Mouse (Mus musculus) limb, embryonic 10.5 days (tissue): ENCODE results near the gene Kcng1. TPM values are rescaled to one million over a fixed set of nuclear protein-coding genes. Genes with fewer than 3 reads are reported as not detected.

ENCODE experiments used
- DNase-seq: peaks from one replicate; pipeline ENCODE4 v3.0.0-alpha.2; 2017; ENCODE audit warnings: low spot score
- H3K27ac ChIP-seq: fragments of 300-500 bp; sonication (generic); 2 replicates; pipeline ENCODE4 v1.5.1; 2016; ENCODE audit warnings: mild to moderate bottlenecking
- H3K27me3 ChIP-seq: fragments of 300-500 bp; sonication (generic); 2 replicates; pipeline ENCODE4 v1.6.1; 2016; ENCODE audit warnings: low read depth, mild to moderate bottlenecking; ENCODE audit not compliant: poor library complexity, severe bottlenecking
- H3K36me3 ChIP-seq: fragments of 300-500 bp; sonication (generic); 2 replicates; pipeline ENCODE4 v1.6.1; 2016; ENCODE audit warnings: mild to moderate bottlenecking, moderate library complexity
- H3K4me1 ChIP-seq: fragments of 300-500 bp; sonication (generic); 2 replicates; pipeline ENCODE4 v1.6.1; 2016
- H3K4me3 ChIP-seq: fragments of 300-500 bp; sonication (generic); 2 replicates; pipeline ENCODE4 v1.5.1; 2016; ENCODE audit warnings: mild to moderate bottlenecking, moderate library complexity
- H3K9me3 ChIP-seq: fragments of 300-500 bp; sonication (generic); replicated peaks from 2 replicates; pipeline ENCODE4 v1.6.1; 2016; ENCODE audit warnings: mild to moderate bottlenecking
- WGBS: fragments of 180-500 bp; shearing (Covaris S2); methylation state at CpG from one replicate; pipeline ENCODE4 v1.1.7; 2016; 5-methylcytosine and 5-hydroxymethylcytosine counted together
- polyA plus RNA-seq: library from polyadenylated mRNA; unstranded; fragments of >200 nt; fragmentation: Nextera tagmentation; extraction: Ambion mirVana; gene quantifications from 2 replicates; pipeline ENCODE4 v1.2.1, GENCODE M21; 2016

Gene Kcng1
- polyA plus RNA-seq, 1 experiment from 2014 or later: 1.4 TPM

DNA sequence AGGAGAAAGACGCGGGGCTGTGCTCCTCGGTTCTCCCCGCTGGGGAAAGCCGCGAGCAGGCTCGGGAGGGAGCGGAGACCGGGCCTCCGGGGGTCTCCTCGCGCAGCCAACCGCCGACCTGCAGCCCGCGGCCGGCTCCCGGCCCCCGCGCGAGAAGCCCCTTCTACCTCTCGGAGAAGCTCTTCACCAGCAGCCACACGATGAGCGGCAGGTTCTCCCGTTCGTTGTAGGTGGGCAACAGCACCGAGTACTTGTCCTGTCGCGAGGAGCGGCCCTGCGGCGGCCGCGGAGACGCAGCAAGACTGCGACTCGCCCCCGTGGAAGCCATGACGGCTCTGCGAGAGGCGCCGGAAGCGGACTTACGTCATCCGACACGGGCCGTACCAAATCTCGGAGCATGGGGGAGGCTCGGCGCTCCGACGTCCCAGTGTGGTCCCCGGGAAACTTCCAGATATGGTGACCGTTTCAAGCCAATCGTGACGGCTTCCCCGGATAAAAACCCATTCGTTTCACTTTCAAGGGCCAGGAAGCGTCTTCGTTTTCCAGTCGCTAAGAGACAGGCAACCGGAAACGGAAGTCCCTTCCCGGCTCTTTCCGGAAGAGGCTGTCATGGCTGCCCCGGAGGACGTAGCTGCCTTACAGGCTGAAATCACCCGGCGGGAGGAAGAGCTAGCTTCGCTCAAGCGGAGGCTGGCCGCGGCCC lies 51.4 kb downstream of the Kcng1 start, which contains the start of the genes Gm20716, Dpm1 and Mocs3:
Gene Gm20716, minus strand, starts transcription at position 339 of the 703 bp plus-strand sequence.
Gene Dpm1, minus strand, starts transcription at position 566 of the 703 bp plus-strand sequence.
Gene Mocs3, plus strand, starts transcription at position 597 of the 703 bp plus-strand sequence.
- H3K27me3 ChIP-seq: no peaks in the 10 kb centered on the region
- DNase-seq: peak; percentile 94
- no peaks in the 10 kb centered on the region for H3K9me3 ChIP-seq
- WGBS: under 1% methylated on average over 73 of the region's 73 CpGs
- H3K4me3 ChIP-seq: peak within 1 kb of the TSS; percentile 100
- peak within 1 kb of the TSS; percentile 97 for H3K27ac ChIP-seq
- peaks cover 60% of the 10 kb centered on the region for H3K36me3 ChIP-seq
- peaks cover 33% of the 10 kb centered on the region for H3K4me1 ChIP-seq

DNA sequence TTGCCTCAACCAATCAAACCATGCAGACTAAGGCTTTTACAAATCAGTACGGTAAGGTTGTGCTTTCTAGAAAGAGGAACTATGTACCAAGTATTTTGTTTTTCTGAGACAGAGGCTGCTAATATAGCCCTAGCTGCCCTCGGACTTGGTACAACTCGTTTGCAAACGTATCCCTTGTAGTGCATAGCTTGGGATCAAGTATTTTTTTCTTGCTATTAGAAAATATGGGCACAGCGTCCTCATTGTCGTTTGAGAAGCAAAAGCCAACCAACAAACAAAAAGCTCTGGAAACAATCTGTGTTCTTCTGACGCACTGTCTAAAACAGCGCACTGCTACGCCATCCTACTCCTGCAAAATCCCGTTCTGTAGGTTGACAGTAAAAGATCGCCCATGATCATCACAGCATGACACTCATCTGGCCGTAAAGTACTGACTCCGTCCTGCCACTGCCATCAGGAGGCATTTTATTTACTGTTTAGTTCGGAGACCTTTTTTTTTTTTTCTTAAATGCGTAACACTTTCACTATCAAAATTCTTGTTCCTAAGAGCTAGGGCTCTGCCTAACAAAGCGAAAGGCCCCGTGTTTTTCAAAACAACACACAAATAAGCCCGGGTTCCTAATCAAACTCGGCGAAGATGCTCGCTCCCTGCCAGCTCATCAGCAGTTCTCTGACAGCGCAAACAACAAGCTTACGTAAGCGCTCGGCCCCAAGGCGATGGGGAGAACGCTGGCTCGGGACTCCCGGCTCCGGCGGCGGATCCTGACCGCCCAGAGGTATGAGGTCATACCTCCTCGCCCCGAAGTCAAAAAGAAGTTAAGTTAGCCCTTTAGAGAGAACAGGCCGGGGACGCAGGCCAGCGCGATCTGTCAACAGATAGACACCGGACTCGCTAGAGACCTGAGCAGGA lies 52.2 kb downstream of the Kcng1 start:
- H3K36me3 ChIP-seq: peaks cover 62% of the 10 kb centered on the region
- peak overlapping the region; percentile 100 for H3K4me3 ChIP-seq
- H3K9me3 ChIP-seq: no peaks in the 10 kb centered on the region
- WGBS: 21% methylated on average over 41 of the region's 41 CpGs
- peak overlapping the region; percentile 97 for H3K27ac ChIP-seq
- H3K27me3 ChIP-seq: no peaks in the 10 kb centered on the region
- peaks cover 33% of the 10 kb centered on the region for H3K4me1 ChIP-seq
- DNase-seq: peak; percentile 38

DNA sequence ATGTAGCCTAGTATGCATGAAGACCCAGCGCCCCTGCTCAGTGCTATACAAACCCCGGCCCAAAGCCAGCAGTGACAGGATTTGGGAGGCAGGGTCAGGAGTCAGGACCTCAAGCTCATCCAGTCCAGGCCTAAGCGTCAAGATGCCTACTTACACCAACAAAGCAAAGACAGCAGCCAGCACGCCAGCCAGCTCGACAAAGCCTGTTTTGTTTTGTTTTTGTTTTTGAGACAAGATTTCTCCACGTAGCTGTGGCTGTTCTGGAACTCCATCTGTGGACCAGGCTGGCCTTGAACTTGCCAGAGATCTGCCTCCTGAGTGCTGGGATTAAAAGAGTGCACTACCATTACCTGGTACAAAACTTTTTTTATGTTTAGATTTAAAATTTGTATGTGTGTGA lies 58.2 kb downstream of the Kcng1 start:
- H3K27ac ChIP-seq: no peak overlapping the region
- 94% methylated on average over 6 of the region's 6 CpGs for WGBS
- no peaks in the 10 kb centered on the region for H3K27me3 ChIP-seq
- no peak overlapping the region for H3K4me3 ChIP-seq
- H3K9me3 ChIP-seq: no peaks in the 10 kb centered on the region
- H3K4me1 ChIP-seq: peaks cover 5% of the 10 kb centered on the region
- no peak for DNase-seq
- peaks cover 89% of the 10 kb centered on the region for H3K36me3 ChIP-seq

DNA sequence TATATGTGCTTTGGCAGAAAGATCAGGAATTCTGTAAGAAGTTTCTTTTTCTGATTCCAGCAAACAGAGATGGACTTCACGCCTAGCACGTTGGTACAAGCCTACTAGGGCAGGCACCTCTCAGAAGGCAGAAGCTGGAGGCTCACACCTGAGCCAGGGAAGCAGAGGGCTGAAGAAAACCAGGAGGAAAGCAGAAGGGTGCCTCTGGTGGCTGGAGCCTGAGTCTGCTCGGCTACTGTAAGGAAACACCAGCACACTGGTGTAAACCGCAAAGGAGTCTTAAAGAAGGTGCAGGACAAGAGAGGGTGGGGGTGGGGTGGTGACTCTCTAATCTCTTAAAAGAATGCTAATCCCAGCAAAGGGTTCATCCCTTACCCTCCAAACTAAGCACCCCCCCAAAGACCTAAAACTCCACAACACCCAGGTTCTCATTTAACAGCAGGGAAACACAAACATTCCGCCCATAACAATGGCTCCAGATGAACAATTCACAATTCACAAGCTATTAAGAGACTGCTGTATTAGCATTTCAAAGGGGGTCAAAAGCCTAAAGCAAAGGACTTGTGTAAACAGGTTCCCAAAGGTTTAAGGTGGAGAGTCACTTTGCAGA lies 67.6 kb downstream of the Kcng1 start:
- WGBS: 57% methylated on average over 5 of the region's 5 CpGs
- Histone ChIP-seq H3K27me3 (no peaks in the 10 kb centered on the region), H3K4me1 (no peaks in the 10 kb centered on the region), H3K27ac (no peak overlapping the region), H3K4me3 (no peak overlapping the region), H3K9me3 (no peaks in the 10 kb centered on the region), H3K36me3 (peaks cover 99% of the 10 kb centered on the region)
- no peak for DNase-seq

Other genes with a start within 250 kb of the Kcng1 start
- gene Pard6b, start 200.7 kb downstream of the Kcng1 start, polyA plus RNA-seq: 4.5 and 6.0 TPM in 2 replicates
- 5.7 and 5.8 TPM in 2 replicates for gene Adnp, start 74.6 kb downstream of the Kcng1 start, polyA plus RNA-seq
- 18.4 and 22.2 TPM in 2 replicates for gene Gm20716, start 51.4 kb downstream of the Kcng1 start, polyA plus RNA-seq
- 58.3 and 60.7 TPM in 2 replicates for gene Dpm1, start 51.1 kb downstream of the Kcng1 start, polyA plus RNA-seq
- 6.3 and 7.4 TPM in 2 replicates for gene Mocs3, start 51.1 kb downstream of the Kcng1 start, polyA plus RNA-seq